Mouse (Mus musculus) hindbrain, embryonic 14.5 days (tissue): ENCODE measurements around the gene Smarce1. TPM values are rescaled to one million over a fixed set of nuclear protein-coding genes. Genes with fewer than 3 reads are reported as not detected.

Experiments used
- ATAC-seq: fragments of 200-750 bp; cut with Nextera tagmentation; 2 replicates; pipeline ENCODE4 v1.8.0; 2017; ENCODE audit warnings: moderate number of reproducible peaks, mild to moderate bottlenecking, moderate TSS enrichment, moderate library complexity; ENCODE audit not compliant: low FRiP score
- DNase-seq: peaks from one replicate; pipeline ENCODE4 v3.0.0-alpha.2; 2015; ENCODE audit warnings: low spot score
- H3K27ac ChIP-seq: fragments of 300-500 bp; sonication (generic); 2 replicates; pipeline ENCODE4 v1.5.1; 2014; ENCODE audit warnings: mild to moderate bottlenecking, moderate library complexity
- H3K27me3 ChIP-seq: fragments of 300-500 bp; sonication (generic); 2 replicates; pipeline ENCODE4 v1.6.1; 2014; ENCODE audit warnings: mild to moderate bottlenecking, low read length, mixed read lengths; ENCODE audit not compliant: control insufficient read depth, insufficient read depth
- H3K36me3 ChIP-seq: fragments of 300-500 bp; sonication (generic); replicated peaks from 2 replicates; pipeline ENCODE4 v1.6.1; 2014; ENCODE audit not compliant: control insufficient read depth, insufficient read depth
- H3K4me1 ChIP-seq: fragments of 300-500 bp; sonication (generic); replicated peaks from 2 replicates; pipeline ENCODE4 v1.6.1; 2014; ENCODE audit warnings: antibody characterized with exemption, low read length, mixed read lengths; ENCODE audit not compliant: control insufficient read depth, insufficient read depth
- H3K4me2 ChIP-seq: fragments of 300-500 bp; sonication (generic); replicated peaks from 2 replicates; pipeline ENCODE4 v1.6.1; 2014; ENCODE audit warnings: mild to moderate bottlenecking, moderate library complexity
- H3K4me3 ChIP-seq: fragments of 300-500 bp; sonication (generic); replicated peaks from 2 replicates; pipeline ENCODE4 v1.5.1; 2014; ENCODE audit warnings: mild to moderate bottlenecking, low read length
- H3K9ac ChIP-seq: fragments of 300-500 bp; sonication (generic); 2 replicates; pipeline ENCODE4 v1.6.1; 2014
- H3K9me3 ChIP-seq: fragments of 300-500 bp; sonication (generic); 2 replicates; pipeline ENCODE4 v1.6.1; 2016; ENCODE audit warnings: low read length; ENCODE audit not compliant: control insufficient read depth
- WGBS: fragments of 180-500 bp; shearing (Covaris S2); extraction: QIAGEN DNeasy Blood & Tissue Kit; methylation state at CpG from one replicate; pipeline ENCODE4 v1.1.7; 2014; 5-methylcytosine and 5-hydroxymethylcytosine counted together
- polyA plus RNA-seq: library from polyadenylated mRNA; unstranded; fragments of >200 nt; fragmentation: Nextera tagmentation; extraction: Ambion mirVana; gene quantifications from 2 replicates; pipeline ENCODE4 v1.2.1, GENCODE M21; 2014

The Smarce1 gene
- polyA plus RNA-seq, 1 experiment from 2014 or later = 136 TPM

DNA sequence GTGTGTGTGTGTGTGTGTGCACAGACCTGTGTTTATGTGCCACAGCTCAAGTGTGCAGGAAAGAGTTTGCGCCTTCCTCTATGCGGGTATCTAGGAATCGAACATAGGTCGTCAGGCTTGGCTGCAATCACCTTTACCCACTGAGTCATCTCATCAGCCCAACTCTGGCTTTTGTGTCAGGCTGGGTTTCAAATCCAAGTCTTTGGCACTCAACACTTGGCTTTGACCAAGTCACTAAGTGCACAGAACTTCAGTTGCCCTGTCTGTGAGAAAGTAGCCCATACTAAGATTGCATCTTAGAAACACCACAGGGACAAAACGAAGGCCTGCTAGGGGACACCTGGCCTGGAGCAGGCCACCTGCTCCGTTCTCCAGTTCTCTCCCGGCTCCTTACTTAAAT lies 63.2 kb downstream of the Smarce1 start:
- H3K9me3 ChIP-seq = no peaks in the 10 kb centered on the region
- H3K36me3 ChIP-seq = no peaks in the 10 kb centered on the region
- DNase-seq = no peak
- 91% methylated on average over 7 of the region's 7 CpGs for WGBS
- no peak overlapping the region for H3K9ac ChIP-seq
- H3K4me2 ChIP-seq = no peak overlapping the region
- no peak for ATAC-seq
- H3K27me3 ChIP-seq = no peaks in the 10 kb centered on the region
- no peak overlapping the region for H3K4me3 ChIP-seq
- H3K27ac ChIP-seq = no peak overlapping the region
- H3K4me1 ChIP-seq = no peaks in the 10 kb centered on the region

DNA sequence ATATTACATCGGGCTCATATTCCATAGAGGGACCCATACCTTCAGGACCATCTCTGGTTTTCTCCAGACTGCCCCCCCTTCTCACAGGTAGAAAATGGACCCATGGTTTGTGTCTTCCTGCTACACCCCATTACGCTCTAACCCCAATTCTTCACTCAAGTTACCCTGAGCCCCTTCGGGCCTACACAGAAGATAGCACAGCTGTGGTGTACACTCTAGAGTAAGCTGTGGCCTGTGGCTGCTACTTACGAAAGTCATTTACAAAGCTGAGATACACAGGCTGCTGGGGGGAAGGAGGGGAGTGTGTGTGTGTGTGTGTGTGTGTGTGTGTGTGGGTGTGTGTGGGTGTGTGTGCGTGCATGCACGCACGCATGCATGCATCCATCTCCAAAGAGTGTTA lies 64.6 kb downstream of the Smarce1 start:
- Histone ChIP-seq H3K27me3 (no peaks in the 10 kb centered on the region), H3K4me3 (no peak overlapping the region), H3K9ac (no peak overlapping the region), H3K36me3 (no peaks in the 10 kb centered on the region), H3K4me1 (no peaks in the 10 kb centered on the region), H3K27ac (no peak overlapping the region), H3K4me2 (no peak overlapping the region), H3K9me3 (no peaks in the 10 kb centered on the region)
- DNase-seq (no peak), ATAC-seq (no peak)
- WGBS = 93% methylated on average over 7 of the region's 7 CpGs

DNA sequence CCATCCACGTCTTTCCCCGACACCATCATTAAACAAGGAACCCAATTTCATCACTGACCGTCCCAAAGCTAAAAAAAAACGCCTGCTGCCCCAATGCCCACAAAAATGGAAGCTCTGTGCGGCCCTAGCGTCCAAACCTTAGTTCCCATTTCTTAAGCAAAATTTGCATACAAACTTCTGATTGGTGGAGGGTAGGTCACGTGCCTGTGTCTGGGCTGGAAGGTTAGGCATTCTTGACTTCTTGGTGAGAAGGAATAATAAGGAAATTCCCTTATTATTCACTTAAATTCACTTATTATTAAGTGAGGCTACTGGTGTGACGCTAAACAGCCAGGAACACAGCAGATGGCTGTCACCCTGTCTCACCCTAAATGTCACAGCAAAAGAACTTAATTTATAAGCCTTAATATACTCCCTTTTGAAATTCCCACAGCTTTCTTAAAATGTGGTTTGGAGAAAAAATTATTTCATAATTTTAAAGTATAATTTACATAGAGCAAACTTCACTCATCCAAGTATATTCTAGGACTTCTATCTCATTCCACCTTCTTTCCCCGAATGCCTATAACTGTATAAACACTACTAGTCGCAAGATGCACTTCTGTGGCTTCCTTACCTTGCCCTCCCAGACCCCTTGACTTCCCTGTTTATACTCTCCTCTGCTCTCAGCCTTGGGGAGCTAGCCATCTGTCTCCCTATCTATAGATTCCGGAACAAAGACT lies 65.6 kb downstream of the Smarce1 start:
- Histone ChIP-seq H3K27me3 (no peaks in the 10 kb centered on the region), H3K9me3 (no peaks in the 10 kb centered on the region), H3K36me3 (no peaks in the 10 kb centered on the region), H3K27ac (no peak overlapping the region), H3K9ac (no peak overlapping the region), H3K4me1 (no peaks in the 10 kb centered on the region), H3K4me2 (no peak overlapping the region), H3K4me3 (no peak overlapping the region)
- 74% methylated on average over 11 of the region's 11 CpGs for WGBS
- no peak for DNase-seq
- ATAC-seq = no peak

DNA sequence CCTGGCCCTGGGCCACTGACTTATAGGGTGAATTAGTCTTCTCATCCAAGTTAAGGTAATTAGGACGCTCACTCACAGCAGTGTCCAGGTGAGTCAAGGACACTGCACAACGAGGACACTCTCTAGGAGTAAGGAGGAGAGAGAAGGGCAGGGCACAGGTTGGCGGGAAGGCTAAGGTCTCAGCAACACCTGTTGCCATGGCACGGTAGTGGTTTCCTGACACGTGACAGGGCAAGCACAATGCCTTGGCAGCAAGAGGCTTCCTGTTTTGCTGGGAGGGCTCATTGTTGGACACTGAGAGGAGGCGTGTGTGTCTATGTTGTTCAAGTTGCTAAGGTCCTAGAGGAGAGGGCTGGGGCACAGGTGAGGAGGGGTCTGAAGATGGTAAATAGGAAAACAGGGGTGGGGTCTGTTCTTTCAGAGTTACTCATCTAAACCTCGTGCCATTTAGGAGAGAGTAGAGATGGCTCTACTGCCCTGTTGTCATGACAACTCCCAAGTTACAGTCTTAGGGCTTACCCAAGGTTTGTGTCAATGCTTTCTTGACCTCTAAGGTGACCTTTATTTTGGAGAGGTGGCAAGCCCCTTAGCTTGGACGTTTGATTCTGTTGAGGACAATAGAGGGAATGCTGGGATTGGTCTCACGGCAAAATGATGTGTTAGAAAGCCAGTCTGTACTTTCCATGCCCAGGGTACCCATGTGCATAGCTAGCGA lies 67.7 kb downstream of the Smarce1 start:
- H3K9ac ChIP-seq = no peak overlapping the region
- no peaks in the 10 kb centered on the region for H3K36me3 ChIP-seq
- ATAC-seq = no peak
- H3K27me3 ChIP-seq = no peaks in the 10 kb centered on the region
- H3K4me1 ChIP-seq = no peaks in the 10 kb centered on the region
- H3K9me3 ChIP-seq = no peaks in the 10 kb centered on the region
- no peak overlapping the region for H3K4me3 ChIP-seq
- 77% methylated on average over 10 of the region's 10 CpGs for WGBS
- DNase-seq = no peak
- no peak overlapping the region for H3K27ac ChIP-seq
- H3K4me2 ChIP-seq = no peak overlapping the region

- no peak for ATAC-seq
- H3K9me3 ChIP-seq = no peaks in the 10 kb centered on the region
These were observed 69.2 kb downstream of the Smarce1 start for GRCm38 (mm10) chr11:99161648-99162047.

DNA sequence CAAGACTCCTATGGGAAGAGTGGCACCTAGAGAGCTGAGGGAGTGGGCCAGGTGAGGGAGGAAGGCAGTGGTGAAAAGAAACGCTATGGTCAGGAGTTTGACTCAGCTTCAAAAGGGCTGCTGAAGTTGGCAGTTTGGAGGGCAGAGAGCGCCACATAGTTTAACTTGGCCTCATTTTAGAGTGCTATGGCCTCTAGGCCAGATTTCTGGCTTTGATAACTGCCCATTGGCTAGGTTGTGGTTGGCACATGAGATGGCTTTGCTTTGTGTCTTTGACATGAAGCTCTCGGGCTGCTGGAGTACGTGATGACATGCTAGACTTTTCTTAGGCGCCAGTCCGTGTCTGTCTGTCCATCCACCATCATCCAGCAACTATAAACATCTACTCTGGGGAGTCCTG lies 70.6 kb downstream of the Smarce1 start:
- no peak for ATAC-seq
- no peak for DNase-seq
- Histone ChIP-seq H3K4me3 (no peak overlapping the region), H3K27ac (no peak overlapping the region), H3K27me3 (no peaks in the 10 kb centered on the region), H3K4me2 (no peak overlapping the region), H3K9me3 (no peaks in the 10 kb centered on the region), H3K36me3 (no peaks in the 10 kb centered on the region), H3K4me1 (no peaks in the 10 kb centered on the region), H3K9ac (no peak overlapping the region)
- whole genome bisulfite sequencing = 88% methylated on average over 6 of the region's 6 CpGs

More at GRCm38 (mm10) chr11:99161648-99162047, 69.2 kb downstream of the Smarce1 start:
- Histone ChIP-seq H3K36me3 (no peaks in the 10 kb centered on the region), H3K4me3 (no peak overlapping the region), H3K27ac (no peak overlapping the region), H3K27me3 (no peaks in the 10 kb centered on the region), H3K4me2 (no peak overlapping the region), H3K4me1 (no peaks in the 10 kb centered on the region), H3K9ac (no peak overlapping the region)
- WGBS = 55% methylated on average over 5 of the region's 5 CpGs
- no peak for DNase-seq

Other genes with a start within 250 kb of the Smarce1 start
- gene Gjd3, start 248.0 kb downstream of the Smarce1 start, polyA plus RNA-seq = 0.60 and 1.4 TPM in 2 replicates
- 34.2 and 42.4 TPM in 2 replicates for gene Top2a, start 206.8 kb downstream of the Smarce1 start, polyA plus RNA-seq
- 127 and 142 TPM in 2 replicates for gene Igfbp4, start 189.8 kb downstream of the Smarce1 start, polyA plus RNA-seq
- gene Tns4, start 141.7 kb downstream of the Smarce1 start, polyA plus RNA-seq = 0.20 TPM in 1 of 2 replicates, not detected in the other
- 0.23 TPM in 1 of 2 replicates, not detected in the other for gene Ccr7, start 75.9 kb downstream of the Smarce1 start, polyA plus RNA-seq
- gene Krt222, start 13.1 kb upstream of the Smarce1 start, polyA plus RNA-seq = 7.3 and 9.3 TPM in 2 replicates
- gene Krt24, start 54.2 kb upstream of the Smarce1 start, polyA plus RNA-seq = not detected in 2 replicates
- 0.75 and 0.81 TPM in 2 replicates for gene Krt25, start 91.9 kb upstream of the Smarce1 start, polyA plus RNA-seq
- gene Krt26, start 106.9 kb upstream of the Smarce1 start, polyA plus RNA-seq = 0.26 TPM in 1 of 2 replicates, not detected in the other
- gene Krt27, start 120.1 kb upstream of the Smarce1 start, polyA plus RNA-seq = 0.13 TPM in 1 of 2 replicates, not detected in the other
- gene Krt28, start 143.9 kb upstream of the Smarce1 start, polyA plus RNA-seq = 0.38 and 0.59 TPM in 2 replicates
- 31.7 and 39.9 TPM in 2 replicates for gene Krt10, start 158.3 kb upstream of the Smarce1 start, polyA plus RNA-seq
- not detected in 2 replicates for gene Krt12, start 191.2 kb upstream of the Smarce1 start, polyA plus RNA-seq
- 0.14 TPM in 1 of 2 replicates, not detected in the other for gene Krt20, start 207.1 kb upstream of the Smarce1 start, polyA plus RNA-seq